Mouse (Mus musculus) liver, adult 2 months (tissue): ENCODE results near the gene Dcaf8. TPM values are rescaled to one million over a fixed set of nuclear protein-coding genes. Genes with fewer than 3 reads are reported as not detected.

Source experiments
- DNase-seq: peaks from one replicate; pipeline ENCODE4 v3.0.0-alpha.2; 2011; ENCODE audit warnings: low read depth, low spot score; ENCODE audit errors: extremely low read depth
- H3K27ac ChIP-seq: fragments of 200-500 bp; replicated peaks from 2 replicates; pipeline ENCODE4 v1.5.1; 2012; ENCODE audit warnings: low read depth, mild to moderate bottlenecking, control low read depth, inconsistent platforms, low read length; ENCODE audit not compliant: insufficient read depth
- H3K27me3 ChIP-seq: fragments of 200-500 bp; 2 replicates; pipeline ENCODE4 v1.6.1; 2012; ENCODE audit warnings: mild to moderate bottlenecking, moderate library complexity, low read length, inconsistent platforms; ENCODE audit not compliant: control insufficient read depth, insufficient read depth
- H3K36me3 ChIP-seq: fragments of 200-500 bp; 2 replicates; pipeline ENCODE4 v1.6.1; 2012; ENCODE audit warnings: low read length, inconsistent platforms; ENCODE audit not compliant: control insufficient read depth, insufficient read depth
- H3K4me1 ChIP-seq: fragments of 200-500 bp; 2 replicates; pipeline ENCODE4 v1.6.1; 2011; ENCODE audit warnings: low read length; ENCODE audit not compliant: control insufficient read depth, insufficient read depth
- H3K4me3 ChIP-seq: fragments of 200-500 bp; 2 replicates; pipeline ENCODE4 v1.5.1; 2011; ENCODE audit warnings: low read depth, mild to moderate bottlenecking, control low read depth, low read length, moderate library complexity; ENCODE audit not compliant: insufficient read depth
- H3K79me2 ChIP-seq: fragments of 200-500 bp; 2 replicates; pipeline ENCODE4 v1.6.1; 2012; ENCODE audit warnings: inconsistent platforms, mild to moderate bottlenecking, low read length, moderate library complexity; ENCODE audit not compliant: control insufficient read depth, insufficient read depth
- H3K9ac ChIP-seq: fragments of 200-500 bp; 2 replicates; pipeline ENCODE4 v1.6.1; 2012; ENCODE audit warnings: low read depth, mild to moderate bottlenecking, control low read depth, inconsistent platforms, low read length
- CTCF ChIP-seq: fragments of 200-500 bp; IDR thresholded peaks from 2 replicates; pipeline ENCODE4 v1.5.1; 2011; ENCODE audit warnings: low read depth, low read length, control low read depth
- POLR2A ChIP-seq: fragments of 200-500 bp; IDR thresholded peaks from 2 replicates; pipeline ENCODE4 v1.6.1; 2011; ENCODE audit warnings: low read length, control low read depth; ENCODE audit not compliant: insufficient read depth; ENCODE audit errors: extremely low read depth
- WGBS: fragments of 180-500 bp; shearing (Covaris S2); methylation state at CpG from one replicate; pipeline ENCODE4 v1.1.7; 2018; 5-methylcytosine and 5-hydroxymethylcytosine counted together
- polyA plus RNA-seq: library from polyadenylated mRNA; depleted of rRNA; stranded (reverse); fragments of >200 nt; gene quantifications from 2 replicates; pipeline ENCODE4 v1.2.3, GENCODE M21; 2012
- total RNA-seq: library from RNA; depleted of rRNA; stranded (reverse); fragments of >200 nt; gene quantifications from 2 replicates; pipeline ENCODE4 v1.2.3, GENCODE M21; 2014

Gene Dcaf8
- total and polyA plus RNA-seq, 2 experiments, result 54.1 to 92.7 TPM

GRCm38 (mm10) chr1:172218164-172218910, 70.5 kb downstream of the Dcaf8 start:
- H3K4me3 ChIP-seq, result no peak overlapping the region
- H3K27me3 ChIP-seq, result no peaks in the 10 kb centered on the region
- DNase-seq, result no peak
- 88% methylated on average over 15 of the region's 15 CpGs for WGBS
- H3K4me1 ChIP-seq, result 0 out of 2 replicates have a peak, but pooled peaks cover 3% of the 10 kb centered on the region
- no peaks in the 10 kb centered on the region for H3K36me3 ChIP-seq
- TF ChIP-seq CTCF, result no peak
- no peak for TF ChIP-seq POLR2A
- H3K9ac ChIP-seq, result no peak overlapping the region
- H3K27ac ChIP-seq, result no peak overlapping the region
- no peaks in the 10 kb centered on the region for H3K79me2 ChIP-seq

- DNase-seq, result no peak
- Histone ChIP-seq H3K4me1 (0 out of 2 replicates have a peak, but pooled peaks cover 3% of the 10 kb centered on the region), H3K79me2 (no peaks in the 10 kb centered on the region), H3K9ac (no peak within 1 kb of the TSS), H3K27ac (peak within 1 kb of the TSS; percentile 59), H3K36me3 (no peaks in the 10 kb centered on the region), H3K4me3 (no peak within 1 kb of the TSS), H3K27me3 (no peaks in the 10 kb centered on the region)
- TF ChIP-seq CTCF, result no peak
- no peak for TF ChIP-seq POLR2A
- 90% methylated on average over 19 of the region's 19 CpGs for WGBS
Observed at GRCm38 (mm10) chr1:172219451-172220406, 71.8 kb downstream of the Dcaf8 start, which contains the start of gene Casq1. Gene Casq1 (minus strand): TSS chr1:172219868.

DNA sequence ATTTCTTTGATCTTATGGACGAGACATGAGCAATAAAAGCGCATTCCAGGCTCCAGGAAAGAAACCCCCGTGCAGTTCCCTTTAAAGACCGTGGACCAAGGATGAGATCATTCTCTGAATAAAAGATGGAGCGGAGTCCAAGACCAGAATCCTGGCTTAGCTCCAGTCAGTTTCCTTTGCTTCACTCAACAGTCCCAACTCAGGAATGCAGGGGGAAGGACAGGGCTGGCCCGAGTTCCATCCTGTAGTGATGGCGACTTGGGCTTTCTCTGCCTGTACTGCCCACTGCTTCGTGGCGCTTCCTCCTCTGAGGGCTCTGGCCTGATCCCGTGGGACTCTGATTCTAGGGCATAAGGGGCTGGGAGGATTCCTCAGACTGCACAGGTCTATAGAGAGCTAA, 72.5 kb downstream of the Dcaf8 start:
- H3K27me3 ChIP-seq, result no peaks in the 10 kb centered on the region
- 0 out of 2 replicates have a peak, but pooled peaks cover 3% of the 10 kb centered on the region for H3K4me1 ChIP-seq
- TF ChIP-seq CTCF (no peak), POLR2A (no peak)
- H3K79me2 ChIP-seq, result no peaks in the 10 kb centered on the region
- H3K36me3 ChIP-seq, result no peaks in the 10 kb centered on the region
- no peak overlapping the region for H3K4me3 ChIP-seq
- WGBS, result 63% methylated on average over 10 of the region's 10 CpGs
- no peak overlapping the region for H3K9ac ChIP-seq
- H3K27ac ChIP-seq, result peak overlapping the region; percentile 59
- peak; percentile 25 for DNase-seq

GRCm38 (mm10) chr1:172221297-172222063, 73.6 kb downstream of the Dcaf8 start:
- H3K79me2 ChIP-seq, result no peaks in the 10 kb centered on the region
- WGBS, result 79% methylated on average over 11 of the region's 11 CpGs
- DNase-seq, result no peak
- 0 out of 2 replicates have a peak, but pooled peaks cover 3% of the 10 kb centered on the region for H3K4me1 ChIP-seq
- TF ChIP-seq POLR2A (no peak), CTCF (no peak)
- H3K4me3 ChIP-seq, result no peak overlapping the region
- no peaks in the 10 kb centered on the region for H3K36me3 ChIP-seq
- no peak overlapping the region for H3K9ac ChIP-seq
- no peaks in the 10 kb centered on the region for H3K27me3 ChIP-seq
- no peak overlapping the region for H3K27ac ChIP-seq

GRCm38 (mm10) chr1:172228209-172228608, 80.3 kb downstream of the Dcaf8 start:
- H3K27me3 ChIP-seq, result no peaks in the 10 kb centered on the region
- no peak overlapping the region for H3K9ac ChIP-seq
- 22% methylated on average over 2 of the region's 2 CpGs for WGBS
- TF ChIP-seq POLR2A (no peak), CTCF (no peak)
- no peaks in the 10 kb centered on the region for H3K36me3 ChIP-seq
- no peak overlapping the region for H3K27ac ChIP-seq
- 0 out of 2 replicates have a peak, but pooled peaks cover 1% of the 10 kb centered on the region for H3K4me1 ChIP-seq
- H3K4me3 ChIP-seq, result no peak overlapping the region
- H3K79me2 ChIP-seq, result no peaks in the 10 kb centered on the region
- peak; percentile 79 for DNase-seq
